Mouse (Mus musculus): ENCODE data around the gene Snx20. TPM values are rescaled to one million over a fixed set of nuclear protein-coding genes. Genes with fewer than 3 reads are reported as not detected.
A peak's percentile ranks its signal among the peaks of the same experiment; 100 is the strongest.

Gene Snx20
- total RNA-seq (2021) (1 to 10 TPM; 1.0 to 1.6 TPM), polyA plus RNA-seq (2012; rRNA removed) (0.76 and 1.1 TPM in 2 replicates)
- long read RNA-seq, partial matches to known transcripts = 0 of 1 reads
- long read RNA-seq, other reads (novel, unspliced or antisense) = 0 of 1 reads

DNA sequence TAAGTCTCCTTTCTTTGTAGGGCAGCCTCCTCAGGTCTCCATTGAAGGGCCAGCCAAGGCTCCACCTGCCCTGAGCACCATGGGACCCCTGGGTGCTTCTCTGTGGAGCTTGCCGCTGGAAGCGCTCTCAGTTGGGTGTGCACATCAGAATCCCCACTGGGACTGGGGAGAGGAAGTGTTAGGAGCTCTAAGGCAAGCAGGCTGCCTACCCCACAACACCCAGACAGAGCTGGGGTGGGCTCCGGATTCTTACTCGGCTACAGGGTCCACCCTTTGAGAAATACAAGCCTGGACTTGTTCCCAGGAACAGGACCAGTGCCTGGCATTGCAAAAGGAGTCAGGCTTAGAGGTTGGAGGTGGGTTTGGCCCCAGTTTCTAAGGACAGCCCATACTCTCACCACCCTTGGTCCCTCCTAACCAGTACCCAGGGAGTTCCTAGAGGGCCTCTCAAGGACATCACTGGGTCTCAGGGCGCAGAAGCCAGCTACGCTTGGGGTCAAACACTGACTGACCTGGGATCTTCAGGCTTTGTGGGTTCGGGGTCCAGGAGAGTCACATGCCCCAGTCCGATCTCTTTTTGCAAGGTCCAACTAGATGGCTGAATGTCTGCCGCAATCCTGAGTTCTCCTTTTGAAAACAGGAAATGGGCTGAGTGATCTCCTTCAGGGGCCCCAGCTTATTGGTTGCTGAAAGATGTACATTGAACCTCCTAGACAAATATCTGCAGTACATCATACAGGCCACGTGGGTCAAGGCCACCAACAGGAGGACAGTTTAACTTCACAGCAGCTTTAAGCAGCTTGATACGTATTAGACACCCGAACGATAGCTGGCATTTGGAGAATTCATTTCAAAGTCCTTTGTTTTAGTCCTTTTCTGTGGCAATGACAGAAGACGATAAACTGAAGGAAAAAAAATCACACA lies at the start of gene Snx20:
TSS of gene Snx20 (minus strand) at position 655 of the 924 bp plus-strand sequence.
- H3K4me3 ChIP-seq = no peak within 1 kb of the TSS
- H3K4me1 ChIP-seq (ENCODE audit: control insufficient read depth, insufficient read depth, low read length) = peaks cover 10% of the 10 kb centered on the region
- no peaks in the 10 kb centered on the region for H3K79me2 ChIP-seq (replicated peaks; ENCODE audit: control insufficient read depth, insufficient read depth, low read length)
- peak within 1 kb of the TSS; percentile 29 for H3K27ac ChIP-seq
- intact Hi-C loops (cut with DNase I) = no loop called here
- TF ChIP-seq POLR2A (IDR thresholded peaks at IDR 0.05; ENCODE audit: insufficient read depth, low read depth, low read length) (no peak), CTCF (IDR thresholded peaks at IDR 0.05) (no peak), EP300 (IDR thresholded peaks at IDR 0.05; ENCODE audit: insufficient read depth, low read depth, low read length) (no peak)
- WGBS = 63% methylated on average over 14 of the region's 14 CpGs
- H3K9ac ChIP-seq (ENCODE audit: low read depth, low read length) = no peak within 1 kb of the TSS
- no peaks in the 10 kb centered on the region for H3K36me3 ChIP-seq (ENCODE audit: control insufficient read depth, insufficient read depth, low read length)
- no peaks in the 10 kb centered on the region for H3K27me3 ChIP-seq (ENCODE audit: control insufficient read depth, insufficient read depth, low read length)
- peak; percentile 48 to 66 for DNase-seq

DNA sequence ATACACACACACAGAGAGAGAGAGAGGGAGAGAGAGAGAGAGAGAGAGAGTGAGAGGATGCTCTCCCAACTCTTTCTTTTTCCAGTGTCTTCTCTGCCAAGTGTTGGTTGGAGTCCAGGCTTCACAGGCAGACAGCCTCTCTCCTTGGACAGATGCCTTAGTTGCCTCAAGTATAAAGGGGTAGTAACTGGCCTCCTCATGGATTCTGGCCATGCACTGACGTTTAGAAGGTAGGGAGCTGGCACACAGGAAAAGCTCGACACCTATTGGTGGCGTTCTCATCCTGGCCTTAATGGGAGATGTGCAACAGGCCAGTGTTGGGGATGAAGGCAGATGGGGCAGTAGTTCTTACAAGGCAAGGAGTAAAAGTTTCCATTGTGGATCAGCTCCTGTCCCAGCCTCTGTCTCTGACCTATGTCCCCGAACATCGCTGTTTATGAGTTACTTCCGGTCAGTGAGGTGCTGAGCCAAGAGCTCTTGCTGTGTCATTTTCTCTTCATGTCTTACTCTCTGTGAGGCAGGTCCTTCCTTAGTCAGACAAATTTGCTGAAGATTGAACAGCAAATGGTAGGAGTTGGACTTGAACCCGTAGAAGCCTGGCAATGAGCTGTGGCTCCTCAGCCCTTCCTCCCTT lies 47.8 kb upstream of the Snx20 start:
- H3K27ac ChIP-seq = no peak overlapping the region
- H3K4me3 ChIP-seq = no peak overlapping the region
- no peak for DNase-seq
- H3K27me3 ChIP-seq (ENCODE audit: control insufficient read depth, insufficient read depth, low read length) = no peaks in the 10 kb centered on the region
- no peak for TF ChIP-seq CTCF (IDR thresholded peaks at IDR 0.05)
- no peak for TF ChIP-seq EP300 (IDR thresholded peaks at IDR 0.05; ENCODE audit: insufficient read depth, low read depth, low read length)
- TF ChIP-seq POLR2A (IDR thresholded peaks at IDR 0.05; ENCODE audit: insufficient read depth, low read depth, low read length) = no peak
- no peaks in the 10 kb centered on the region for H3K79me2 ChIP-seq (replicated peaks; ENCODE audit: control insufficient read depth, insufficient read depth, low read length)
- no peaks in the 10 kb centered on the region for H3K36me3 ChIP-seq (ENCODE audit: control insufficient read depth, insufficient read depth, low read length)
- WGBS = 72% methylated on average over 7 of the region's 7 CpGs
- intact Hi-C loops (cut with DNase I) = no loop called here
- no peak overlapping the region for H3K9ac ChIP-seq (ENCODE audit: low read depth, low read length)
- no peaks in the 10 kb centered on the region; the same call in 1 of the 2 replicates for H3K4me1 ChIP-seq (ENCODE audit: control insufficient read depth, insufficient read depth, low read length)

DNA sequence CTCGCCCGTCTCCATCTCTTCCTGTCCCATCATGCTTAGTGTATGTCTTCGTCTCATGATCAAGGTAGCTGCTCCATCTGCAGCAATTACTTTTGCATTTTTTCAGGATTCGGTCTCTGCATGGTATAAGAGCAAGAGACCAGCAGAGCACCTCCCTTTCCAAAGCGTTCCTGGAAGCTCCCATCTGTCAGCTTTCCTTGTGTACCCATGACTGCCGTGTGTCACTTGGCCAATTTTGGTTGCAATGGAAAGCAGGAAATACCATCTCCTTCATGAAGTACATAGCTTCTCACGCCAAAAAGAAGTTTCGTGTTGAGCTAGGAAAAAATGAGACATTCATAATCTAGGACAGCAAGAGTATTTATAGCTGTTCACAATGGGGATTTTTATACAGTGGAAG lies 45.1 kb upstream of the Snx20 start:
- intact Hi-C loops (cut with DNase I) = no loop called here
- no peaks in the 10 kb centered on the region for H3K36me3 ChIP-seq (ENCODE audit: control insufficient read depth, insufficient read depth, low read length)
- DNase-seq = no peak
- H3K27me3 ChIP-seq (ENCODE audit: control insufficient read depth, insufficient read depth, low read length) = no peaks in the 10 kb centered on the region
- no peak overlapping the region for H3K27ac ChIP-seq
- 67% methylated on average over 8 of the region's 8 CpGs for WGBS
- no peak overlapping the region for H3K9ac ChIP-seq (ENCODE audit: low read depth, low read length)
- no peaks in the 10 kb centered on the region; the same call in 1 of the 2 replicates for H3K4me1 ChIP-seq (ENCODE audit: control insufficient read depth, insufficient read depth, low read length)
- no peak for TF ChIP-seq EP300 (IDR thresholded peaks at IDR 0.05; ENCODE audit: insufficient read depth, low read depth, low read length)
- TF ChIP-seq CTCF (IDR thresholded peaks at IDR 0.05) = no peak
- no peak for TF ChIP-seq POLR2A (IDR thresholded peaks at IDR 0.05; ENCODE audit: insufficient read depth, low read depth, low read length)
- H3K79me2 ChIP-seq (replicated peaks; ENCODE audit: control insufficient read depth, insufficient read depth, low read length) = no peaks in the 10 kb centered on the region
- H3K4me3 ChIP-seq = no peak overlapping the region

DNA sequence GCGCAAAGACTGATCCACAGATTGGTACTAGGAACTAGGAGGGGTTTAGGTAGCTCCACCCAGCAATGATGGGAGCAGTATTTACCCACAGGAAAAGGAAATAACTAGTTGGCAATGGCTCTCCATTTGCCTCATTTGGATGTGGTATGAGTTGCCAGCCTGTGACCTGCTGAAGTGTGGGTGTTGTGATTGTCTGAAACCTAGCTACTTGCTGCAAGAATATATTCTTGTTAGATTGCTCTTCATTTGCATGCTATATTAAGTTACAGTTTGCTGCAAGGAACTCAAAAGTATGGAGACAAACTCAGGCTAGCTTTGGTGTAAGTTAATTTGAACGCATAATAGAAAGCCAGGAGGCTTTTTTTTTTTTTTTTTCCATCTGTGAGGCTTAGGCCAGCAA lies 44.6 kb upstream of the Snx20 start:
- Histone ChIP-seq H3K4me3 (no peak overlapping the region), H3K27ac (no peak overlapping the region), H3K9ac (ENCODE audit: low read depth, low read length) (no peak overlapping the region), H3K4me1 (ENCODE audit: control insufficient read depth, insufficient read depth, low read length) (no peaks in the 10 kb centered on the region; the same call in 1 of the 2 replicates), H3K27me3 (ENCODE audit: control insufficient read depth, insufficient read depth, low read length) (no peaks in the 10 kb centered on the region), H3K79me2 (replicated peaks; ENCODE audit: control insufficient read depth, insufficient read depth, low read length) (no peaks in the 10 kb centered on the region), H3K36me3 (ENCODE audit: control insufficient read depth, insufficient read depth, low read length) (no peaks in the 10 kb centered on the region)
- DNase-seq = no peak
- intact Hi-C loops (cut with DNase I) = no loop called here
- TF ChIP-seq EP300 (IDR thresholded peaks at IDR 0.05; ENCODE audit: insufficient read depth, low read depth, low read length) (no peak), POLR2A (IDR thresholded peaks at IDR 0.05; ENCODE audit: insufficient read depth, low read depth, low read length) (no peak), CTCF (IDR thresholded peaks at IDR 0.05) (no peak)
- WGBS = 85% methylated on average over 2 of the region's 2 CpGs

DNA sequence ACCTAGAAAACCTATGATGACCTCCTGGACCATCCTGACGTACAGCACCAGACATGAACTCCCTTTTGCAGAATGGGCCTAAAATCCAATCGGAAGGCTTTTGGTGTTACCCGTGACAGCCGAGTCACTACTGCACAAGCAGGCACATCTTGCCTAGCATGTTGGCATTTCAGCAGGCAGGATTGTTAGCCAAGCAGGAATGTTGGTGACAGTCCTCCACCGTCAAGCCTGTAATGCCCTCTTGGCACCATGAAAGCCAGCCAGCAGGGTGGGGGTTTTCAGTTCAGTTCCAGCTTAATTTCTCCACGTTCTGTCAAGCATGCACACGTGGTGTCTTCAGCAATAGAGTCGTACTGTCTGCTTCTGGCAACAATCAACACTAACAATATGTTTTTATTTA lies 41.1 kb upstream of the Snx20 start:
- intact Hi-C loops (cut with DNase I) = no loop called here
- no peaks in the 10 kb centered on the region for H3K79me2 ChIP-seq (replicated peaks; ENCODE audit: control insufficient read depth, insufficient read depth, low read length)
- H3K27ac ChIP-seq = no peak overlapping the region
- 77% methylated on average over 8 of the region's 8 CpGs for WGBS
- no peaks in the 10 kb centered on the region for H3K36me3 ChIP-seq (ENCODE audit: control insufficient read depth, insufficient read depth, low read length)
- no peaks in the 10 kb centered on the region for H3K4me1 ChIP-seq (ENCODE audit: control insufficient read depth, insufficient read depth, low read length)
- H3K9ac ChIP-seq (ENCODE audit: low read depth, low read length) = no peak overlapping the region
- DNase-seq = no peak
- no peaks in the 10 kb centered on the region for H3K27me3 ChIP-seq (ENCODE audit: control insufficient read depth, insufficient read depth, low read length)
- H3K4me3 ChIP-seq = no peak overlapping the region
- no peak for TF ChIP-seq POLR2A (IDR thresholded peaks at IDR 0.05; ENCODE audit: insufficient read depth, low read depth, low read length)
- TF ChIP-seq EP300 (IDR thresholded peaks at IDR 0.05; ENCODE audit: insufficient read depth, low read depth, low read length) = no peak
- TF ChIP-seq CTCF (IDR thresholded peaks at IDR 0.05) = no peak

Measured in heart, adult 2 months (tissue).